Mouse (Mus musculus): ENCODE measurements around the gene Amn.

DNA sequence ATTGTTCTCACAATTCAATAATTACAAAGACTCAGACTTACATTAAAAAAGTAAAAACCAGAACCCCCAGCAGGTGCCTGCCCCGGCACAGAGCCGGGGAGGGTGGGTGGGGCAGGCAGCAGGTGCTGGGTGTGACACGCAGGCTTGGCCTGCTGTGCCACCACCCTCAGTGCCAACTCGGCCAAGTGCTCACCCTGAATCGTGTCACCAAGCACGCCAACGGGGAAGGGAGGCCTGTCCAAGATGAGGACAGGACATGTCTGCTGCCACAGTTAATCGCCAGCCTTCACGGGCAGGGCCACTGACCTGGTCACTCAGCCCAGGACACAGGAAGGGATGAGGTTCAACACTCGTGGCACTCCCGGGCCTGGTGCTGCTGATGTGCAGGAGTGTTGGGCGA is 22.1 kb downstream of the Amn start:
- no peak for TF ChIP-seq POLR2A (IDR thresholded peaks at IDR 0.05; ENCODE audit: low read depth, low read length)
- no peak for TF ChIP-seq CTCF (conservative IDR thresholded peaks at IDR 0.05; ENCODE audit: insufficient read depth, insufficient read length, low read depth, low read length)
